In genomic region chr8:108402149-108402548, GRCm38 (mm10) we compare ENCODE assay signal across 24 mouse cellular contexts.
DNase-seq lines count a peak whose midpoint lies in the region; ATAC-seq lines count a peak whose summit lies in the region.
"Had no signal": no experiment of that assay in that cellular context is flagged by ENCODE, and none has a peak within 500 bp of the region (broad histone marks: within the 10 kb centered on the region; RNA-seq: fewer than 3 reads in every experiment).

No protein-coding gene starts in this region.

- WGBS in lung, embryonic 15.5 days, result 74% methylated on average over 9 of the region's 9 CpGs
- WGBS in neural tube, embryonic 15.5 days, result 85% methylated on average over 9 of the region's 9 CpGs

- H3K9me3 ChIP-seq in lung, embryonic 15.5 days, result no peaks in the 10 kb centered on the region
- H3K9me3 ChIP-seq in neural tube, embryonic 15.5 days (replicated peaks), result no peaks in the 10 kb centered on the region
- H3K9me3 ChIP-seq: forebrain, embryonic 12.5 days; heart, embryonic 15.5 days; hindbrain, embryonic 10.5 days; midbrain, embryonic 13.5 days; neural tube, embryonic 13.5 days had no signal

- H3K27ac ChIP-seq in lung, embryonic 15.5 days, result no peak overlapping the region
- no peak overlapping the region for H3K27ac ChIP-seq in neural tube, embryonic 15.5 days (replicated peaks)
- H3K27ac ChIP-seq: forebrain, embryonic 12.5 days; heart, adult 2 months; heart, embryonic 15.5 days; hindbrain, embryonic 10.5 days; hindbrain, postnatal 0 days; midbrain, embryonic 13.5 days; neural tube, embryonic 13.5 days had no signal

- H3K27me3 ChIP-seq in lung, embryonic 15.5 days, result no peaks in the 10 kb centered on the region
- no peaks in the 10 kb centered on the region for H3K27me3 ChIP-seq in neural tube, embryonic 15.5 days (replicated peaks)
- H3K27me3 ChIP-seq: heart, embryonic 15.5 days had no signal

- peak overlapping the region; percentile 4; the same call in 1 of the 2 replicates for H3K4me2 ChIP-seq in lung, embryonic 15.5 days
- no peak overlapping the region for H3K4me2 ChIP-seq in neural tube, embryonic 15.5 days
- H3K4me2 ChIP-seq: forebrain, embryonic 12.5 days; heart, embryonic 15.5 days; midbrain, embryonic 13.5 days; neural tube, embryonic 13.5 days had no signal

- no peak overlapping the region for H3K9ac ChIP-seq in lung, embryonic 15.5 days
- no peak overlapping the region for H3K9ac ChIP-seq in neural tube, embryonic 15.5 days (replicated peaks)
- H3K9ac ChIP-seq: forebrain, embryonic 12.5 days; heart, embryonic 15.5 days; midbrain, embryonic 13.5 days; neural tube, embryonic 13.5 days had no signal

- no peak for DNase-seq in lung, postnatal 36 days
- DNase-seq in naive thymus-derived CD4-positive, alpha-beta T cell, adult 2 months (ENCODE audit: low read depth), result peak; percentile 15
- DNase-seq in thymus, postnatal 4 days, result peak; percentile 50
- DNase-seq in right cerebral cortex, postnatal 10 days (ENCODE audit: low spot score in 2 of 2), result no peak
- no peak for DNase-seq in adrenal gland, postnatal 25 days
- DNase-seq: adrenal gland, postnatal 10 days; B cell, adult 2 months; cerebellum, adult 11 months; cerebellum, postnatal 25 days; gastrocnemius, postnatal 14 days; heart, adult 2 months; kidney, adult 8-10 months; kidney, postnatal 36 days; lung, adult 18-20 months had no signal

- 0 out of 2 replicates have a peak, but pooled peaks cover 7% of the 10 kb centered on the region for H3K4me1 ChIP-seq in lung, embryonic 15.5 days
- peaks cover 11% of the 10 kb centered on the region for H3K4me1 ChIP-seq in neural tube, embryonic 15.5 days

- H3K4me3 ChIP-seq in lung, embryonic 15.5 days, result no peak overlapping the region
- no peak overlapping the region for H3K4me3 ChIP-seq in neural tube, embryonic 15.5 days (replicated peaks)
- H3K4me3 ChIP-seq: forebrain, embryonic 12.5 days; heart, adult 2 months; heart, embryonic 15.5 days; hindbrain, embryonic 10.5 days; midbrain, embryonic 13.5 days; neural tube, embryonic 13.5 days had no signal

- ATAC-seq in lung, embryonic 15.5 days (ENCODE audit: borderline replicate concordance, extremely low read depth, low FRiP score, low TSS enrichment), result no peak
- ATAC-seq in granulocyte monocyte progenitor cell, adult 5-6 weeks (replicated peaks; ENCODE audit: poor library complexity, severe bottlenecking), result peak; percentile 67
- no peak for ATAC-seq in neural tube, embryonic 15.5 days (ENCODE audit: low FRiP score)
- ATAC-seq: hindbrain, postnatal 0 days; midbrain, embryonic 13.5 days; Patski had no signal

- no peaks in the 10 kb centered on the region for H3K36me3 ChIP-seq in lung, embryonic 15.5 days
- no peaks in the 10 kb centered on the region for H3K36me3 ChIP-seq in neural tube, embryonic 15.5 days
- H3K36me3 ChIP-seq: forebrain, embryonic 12.5 days; heart, embryonic 15.5 days; hindbrain, embryonic 10.5 days; midbrain, embryonic 13.5 days; neural tube, embryonic 13.5 days had no signal

Comparison
In these comparisons a context has a peak if more than half of its experiments do, and no peak if none do; other contexts are left out.
1. DNase-seq: peak in naive thymus-derived CD4-positive, alpha-beta T cell, adult 2 months (single experiment) and thymus, postnatal 4 days (single experiment); none in lung, postnatal 36 days (single experiment), right cerebral cortex, postnatal 10 days (0 of 2) and adrenal gland, postnatal 25 days (single experiment).